Mouse (Mus musculus) embryonic fibroblast, embryonic 13.5 days (primary cell): Measurements from ENCODE around the gene Tnr.

ENCODE experiments used
- CTCF ChIP-seq: IDR thresholded peaks from 2 replicates; pipeline ENCODE4 v1.5.1; 2011; ENCODE audit warnings: mild to moderate bottlenecking, control low read depth, low read length, moderate library complexity, borderline replicate concordance; ENCODE audit not compliant: insufficient read depth
- POLR2A ChIP-seq: IDR thresholded peaks from 2 replicates; pipeline ENCODE4 v1.6.1; 2011; ENCODE audit warnings: low read depth, mild to moderate bottlenecking, control low read depth, low read length, moderate library complexity

DNA sequence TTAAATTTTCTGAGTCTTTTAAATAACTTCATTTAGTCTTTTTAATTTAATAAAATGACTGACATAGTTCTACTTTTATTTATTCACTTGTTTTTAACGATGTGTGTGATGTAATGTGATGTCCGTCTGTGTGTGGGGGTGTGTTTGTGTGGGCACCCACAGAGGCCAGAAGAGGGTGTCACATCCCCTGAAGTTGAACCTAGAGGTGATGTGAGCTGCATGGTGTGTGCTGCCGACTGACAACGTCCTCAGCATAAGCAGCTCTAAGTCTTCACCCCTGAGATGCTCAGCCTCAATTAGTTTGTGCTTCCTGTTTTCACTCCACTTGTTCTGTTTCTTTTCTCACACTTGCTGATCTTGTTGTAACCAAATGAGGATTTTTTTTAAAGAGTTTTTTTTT, 439.8 kb downstream of the Tnr start:
- TF ChIP-seq POLR2A, result no peak
- no peak for TF ChIP-seq CTCF
